Mouse (Mus musculus) left cerebral cortex, adult 11 months (tissue): ENCODE results near the gene Elf2.

Experiments used
- DNase-seq: peaks from one replicate; pipeline ENCODE4 v3.0.0; 2022; ENCODE audit warnings: low spot score

Gene Elf2

GRCm38 (mm10) chr3:51278433-51278832 is 62.0 kb downstream of the Elf2 start:
- DNase-seq = no peak

- DNase-seq = peak; percentile 79
Measured at GRCm38 (mm10) chr3:51277201-51278150, 63.0 kb downstream of the Elf2 start.

GRCm38 (mm10) chr3:51276421-51277111 is 63.9 kb downstream of the Elf2 start:
- peak; percentile 16 for DNase-seq

- DNase-seq = peak; percentile 98
Measured at GRCm38 (mm10) chr3:51275956-51276398, 64.5 kb downstream of the Elf2 start.

GRCm38 (mm10) chr3:51270069-51270817 is 70.2 kb downstream of the Elf2 start:
- no peak for DNase-seq

GRCm38 (mm10) chr3:51268434-51268833 is 72.0 kb downstream of the Elf2 start:
- no peak for DNase-seq

GRCm38 (mm10) chr3:51262942-51263341 is 77.5 kb downstream of the Elf2 start:
- DNase-seq = no peak

GRCm38 (mm10) chr3:51258070-51258469 is 82.4 kb downstream of the Elf2 start:
- no peak for DNase-seq

GRCm38 (mm10) chr3:51256450-51256849 is 84.0 kb downstream of the Elf2 start:
- DNase-seq = no peak

- no peak for DNase-seq
Measured at GRCm38 (mm10) chr3:51254784-51255183, 85.7 kb downstream of the Elf2 start.

GRCm38 (mm10) chr3:51252689-51253402 is 87.6 kb downstream of the Elf2 start:
- no peak for DNase-seq

- no peak for DNase-seq
Measured at GRCm38 (mm10) chr3:51252223-51252622, 88.2 kb downstream of the Elf2 start.

GRCm38 (mm10) chr3:51251057-51251456 is 89.4 kb downstream of the Elf2 start:
- no peak for DNase-seq

GRCm38 (mm10) chr3:51249866-51250265 is 90.6 kb downstream of the Elf2 start:
- DNase-seq = no peak

- DNase-seq = no peak
Measured at GRCm38 (mm10) chr3:51249460-51249859, 91.0 kb downstream of the Elf2 start.

- no peak for DNase-seq
Measured at GRCm38 (mm10) chr3:51248600-51248999, 91.9 kb downstream of the Elf2 start.

- no peak for DNase-seq
Measured at GRCm38 (mm10) chr3:51247704-51248103, 92.8 kb downstream of the Elf2 start.

- DNase-seq = no peak
Measured at GRCm38 (mm10) chr3:51239541-51239940, 100.9 kb downstream of the Elf2 start.

GRCm38 (mm10) chr3:51238515-51238914 is 101.9 kb downstream of the Elf2 start:
- no peak for DNase-seq

- DNase-seq = no peak
Measured at GRCm38 (mm10) chr3:51234752-51235055, 105.8 kb downstream of the Elf2 start.

GRCm38 (mm10) chr3:51233918-51234751 is 106.3 kb downstream of the Elf2 start:
- peak; percentile 59 for DNase-seq
